Mouse (Mus musculus) layer of hippocampus, adult 9-11 months (tissue): Measurements from ENCODE around the gene Foxp1.

Experiments
- DNase-seq: peaks from one replicate; pipeline ENCODE4 v3.0.0; 2022

Foxp1 gene

DNA sequence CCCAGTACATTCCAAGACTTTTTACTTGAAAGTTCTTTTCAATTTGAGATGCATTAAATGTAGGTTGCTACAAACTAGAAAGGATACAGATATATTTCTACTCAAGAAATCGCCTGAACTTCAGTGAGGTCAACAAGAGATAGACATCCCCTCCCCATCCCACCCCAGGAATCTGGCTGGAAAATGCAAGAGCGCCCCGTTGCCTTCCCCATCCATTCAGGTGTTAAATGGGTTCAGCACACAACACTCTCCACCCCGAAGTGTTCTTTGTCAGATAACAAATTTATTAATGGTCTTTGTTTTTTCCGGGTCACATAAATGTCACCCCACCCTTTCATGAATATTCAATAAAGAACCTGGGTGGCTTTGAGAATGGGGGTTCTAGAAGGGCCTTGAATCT lies 493.1 kb downstream of the Foxp1 start:
- DNase-seq, result no peak

DNA sequence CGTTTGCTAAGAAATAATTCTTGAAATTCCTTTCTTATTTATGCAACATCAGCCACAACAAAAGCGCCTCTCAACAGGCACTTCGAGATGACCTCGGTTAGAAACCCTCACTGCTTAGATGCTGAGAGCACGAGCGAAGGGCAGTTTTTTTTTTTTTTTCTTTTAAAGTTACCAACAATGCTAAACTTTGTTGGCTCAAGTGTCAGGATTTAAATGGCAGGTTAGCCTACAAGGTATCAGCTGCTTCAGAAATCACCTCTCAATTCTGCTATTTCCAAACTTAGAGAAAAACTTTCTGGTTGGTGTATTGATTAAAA lies 493.6 kb downstream of the Foxp1 start:
- no peak for DNase-seq

DNA sequence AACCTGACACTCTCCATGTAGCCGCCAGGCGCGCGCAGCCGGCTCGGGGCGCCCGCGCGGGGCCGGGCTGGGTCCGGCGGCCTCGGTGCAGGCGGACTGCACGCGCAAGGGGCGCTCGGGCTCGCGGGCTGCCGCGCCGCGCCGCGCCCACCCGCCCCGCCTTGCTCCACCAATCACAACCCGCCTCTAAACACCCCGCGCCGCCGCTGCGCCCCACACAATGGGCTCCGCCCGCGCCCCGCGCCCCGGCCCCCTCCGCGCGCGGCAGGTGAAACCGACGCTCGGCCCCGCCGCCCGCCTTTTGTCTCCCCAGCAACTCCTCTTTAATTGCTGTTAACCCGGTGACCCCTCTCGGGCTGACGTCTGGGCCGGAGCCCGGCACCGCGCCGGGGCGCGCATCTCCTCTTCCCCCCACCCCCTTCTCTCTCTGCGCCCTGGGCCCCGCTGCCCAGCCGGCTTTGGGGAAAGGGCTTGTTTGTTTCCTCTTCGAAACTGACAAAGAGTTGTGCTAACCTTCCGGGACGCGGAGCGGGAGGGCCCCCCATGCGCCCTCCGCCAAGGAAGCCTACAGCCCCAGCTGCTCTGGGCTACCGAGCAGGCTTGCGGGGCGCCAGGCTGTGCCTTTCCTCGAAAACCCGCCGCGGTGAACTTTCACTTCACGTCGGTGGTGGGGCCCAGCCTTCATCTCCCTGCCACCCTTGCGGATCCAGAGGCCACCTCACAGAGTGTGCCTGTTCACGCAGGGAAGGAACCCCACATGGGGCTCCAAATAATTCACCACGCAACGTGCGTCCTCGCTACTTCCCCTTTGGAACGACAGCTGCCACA lies 494.1 kb downstream of the Foxp1 start:
- DNase-seq, result no peak

DNA sequence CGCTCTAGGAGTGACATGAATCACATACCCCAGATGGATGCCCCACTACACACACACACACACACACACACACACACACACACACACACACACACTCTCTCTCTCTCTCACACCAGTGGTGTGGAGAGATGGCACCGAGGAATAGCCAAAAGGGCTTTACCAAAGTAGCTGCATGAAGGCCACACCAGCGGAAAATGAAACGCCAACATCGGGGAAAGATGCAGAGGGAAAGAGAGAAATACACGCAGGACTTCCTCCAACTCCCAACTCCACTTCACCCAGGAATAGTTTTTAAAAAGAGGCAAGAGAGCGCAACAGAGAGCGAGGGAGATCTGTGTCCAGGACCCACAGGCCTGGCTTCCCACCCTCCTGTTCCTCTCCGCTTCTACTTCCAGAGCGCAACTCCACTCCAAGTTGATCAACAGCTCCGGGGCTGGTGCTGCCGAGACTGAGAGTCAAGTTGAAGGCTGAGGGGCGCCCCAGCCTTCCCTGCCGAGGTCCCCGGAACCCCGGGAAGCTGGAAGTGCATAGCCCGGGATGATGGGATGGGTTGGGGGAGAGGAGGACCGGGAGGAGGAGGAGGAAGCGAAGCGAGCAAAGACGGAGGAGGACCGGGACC lies 494.9 kb downstream of the Foxp1 start:
- DNase-seq, result no peak

DNA sequence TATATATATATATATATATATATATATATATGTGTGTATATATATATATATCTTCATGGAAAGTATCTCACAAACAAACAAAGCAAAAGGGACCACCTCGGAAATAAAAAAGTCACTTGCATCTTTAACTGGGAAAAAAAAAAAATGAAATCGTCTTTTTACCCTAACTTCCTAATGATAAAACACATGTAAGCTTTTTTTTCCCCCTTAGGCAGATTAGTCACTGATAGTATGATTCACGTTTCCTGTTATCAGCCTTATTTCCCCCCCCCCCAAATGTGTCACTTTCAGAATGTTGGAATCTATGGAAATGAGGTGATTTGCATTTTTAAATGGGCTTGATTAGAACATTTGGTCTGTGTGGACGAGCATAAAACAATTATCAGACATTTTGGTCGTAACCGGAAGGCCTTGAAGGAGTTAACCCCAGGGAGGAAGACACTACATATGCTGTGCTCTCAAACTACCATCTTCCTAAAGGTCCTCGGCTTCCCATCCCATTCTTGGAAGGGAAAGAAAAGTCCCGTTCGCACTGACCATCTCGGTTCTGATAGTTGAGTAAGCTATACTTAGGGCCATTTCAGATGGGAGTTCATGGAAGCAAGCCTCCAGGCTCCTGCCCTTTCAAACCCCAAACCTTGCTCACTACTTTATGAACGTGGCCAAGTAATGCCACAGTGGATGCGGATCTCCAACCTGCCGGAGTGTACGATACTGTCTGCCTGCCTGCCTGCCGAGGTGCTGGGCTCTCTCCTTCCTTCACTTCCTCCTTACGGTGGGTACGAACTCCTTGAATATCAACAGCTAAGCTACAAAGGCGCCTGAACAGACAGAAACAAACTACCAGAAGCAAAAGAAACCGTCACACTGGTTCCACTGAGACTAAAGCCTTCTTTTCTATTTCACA lies 495.6 kb downstream of the Foxp1 start:
- no peak for DNase-seq

DNA sequence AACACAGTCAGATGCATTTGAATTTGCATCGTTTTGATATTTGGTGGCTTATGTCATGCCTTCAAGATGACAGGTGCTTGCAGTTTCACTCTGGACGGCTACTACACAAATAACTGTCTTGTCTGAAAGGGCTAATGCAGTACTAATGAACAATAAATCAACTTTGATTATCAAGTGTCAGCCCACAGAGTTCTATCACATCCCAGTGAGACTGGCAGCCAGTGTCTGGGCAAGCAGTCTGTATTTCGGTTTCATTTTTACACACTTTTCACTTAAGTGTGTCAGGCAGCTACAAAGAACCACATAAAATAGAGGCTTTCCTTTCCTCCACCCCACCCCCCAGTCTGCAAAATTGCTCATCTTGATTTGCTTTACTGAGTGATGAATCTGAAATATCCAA lies 496.5 kb downstream of the Foxp1 start:
- DNase-seq, result no peak

DNA sequence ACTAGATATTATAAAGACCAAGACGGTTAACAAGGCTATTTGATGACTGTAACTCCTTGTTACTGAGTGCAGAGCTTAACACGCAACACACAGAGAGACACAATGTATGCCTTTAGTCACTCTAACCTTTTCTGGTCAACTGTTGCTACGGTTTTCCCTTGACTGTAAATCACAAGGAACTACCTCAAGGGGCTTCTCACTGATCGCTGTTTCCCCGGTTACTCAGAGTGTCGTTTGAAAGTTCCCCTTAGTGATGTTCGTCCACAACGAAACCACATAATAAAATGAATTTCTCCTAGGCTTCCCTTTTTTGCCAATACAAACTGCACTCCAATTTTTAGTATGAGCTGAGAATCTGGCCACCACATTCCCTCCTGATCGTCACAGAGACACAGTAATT lies 497.9 kb downstream of the Foxp1 start:
- no peak for DNase-seq

DNA sequence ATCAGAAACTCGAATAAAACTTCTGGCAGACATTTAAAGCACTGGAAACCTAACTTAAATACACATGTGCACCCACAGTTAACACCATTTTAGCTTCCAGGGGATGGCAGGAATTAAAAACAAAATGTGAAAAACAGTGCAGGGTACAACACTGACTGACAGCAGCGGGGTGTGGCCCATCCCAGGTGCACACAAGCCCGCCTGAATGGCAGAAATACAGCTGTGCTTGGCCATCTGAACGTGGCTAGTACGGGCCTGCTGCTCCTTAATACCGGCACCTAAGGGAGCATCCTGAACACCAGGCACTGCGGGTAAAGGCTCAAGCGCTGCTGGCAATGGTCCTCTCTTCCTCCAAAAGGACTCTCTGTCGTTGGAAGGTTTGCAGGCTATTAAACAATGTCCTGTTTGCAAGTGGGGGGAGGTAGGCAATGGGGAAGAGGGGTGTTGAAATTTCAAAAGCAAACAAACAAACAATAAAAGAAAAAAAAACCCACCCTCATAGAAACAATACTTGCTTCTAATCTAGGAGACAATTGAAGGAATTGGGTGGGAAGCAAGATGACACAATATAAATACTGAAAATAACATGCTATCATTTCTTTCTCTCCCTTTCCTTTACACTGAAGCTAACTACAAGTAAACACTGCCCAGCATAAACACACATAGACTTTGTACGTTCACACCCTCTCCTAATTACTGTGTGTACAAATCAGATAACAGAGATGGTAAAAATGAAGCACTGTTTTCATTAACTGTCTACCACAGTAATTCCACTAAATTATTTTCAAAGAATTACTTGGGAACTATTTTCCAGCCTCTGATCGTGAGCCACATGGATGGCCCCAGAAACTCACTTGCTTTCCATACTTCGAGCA lies 501.7 kb downstream of the Foxp1 start:
- no peak for DNase-seq

DNA sequence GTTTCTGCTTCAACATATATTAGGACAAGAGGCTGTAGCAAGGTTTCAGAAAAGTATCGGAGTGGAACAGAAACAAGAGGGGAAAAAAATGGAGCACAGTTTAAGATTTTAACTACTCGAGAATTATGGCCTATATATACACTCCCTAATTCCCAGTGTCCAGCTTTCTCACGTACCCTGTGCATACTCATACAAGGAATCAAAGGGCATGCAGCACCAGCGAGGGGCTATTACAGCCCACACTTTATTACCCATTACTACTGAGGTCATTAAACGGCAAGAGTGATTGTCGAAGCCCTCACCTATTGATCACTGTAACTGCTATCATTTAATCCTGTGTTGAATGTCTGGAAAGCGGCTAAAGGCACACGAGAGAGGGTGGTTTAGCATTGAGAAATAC lies 502.8 kb downstream of the Foxp1 start:
- DNase-seq, result no peak

DNA sequence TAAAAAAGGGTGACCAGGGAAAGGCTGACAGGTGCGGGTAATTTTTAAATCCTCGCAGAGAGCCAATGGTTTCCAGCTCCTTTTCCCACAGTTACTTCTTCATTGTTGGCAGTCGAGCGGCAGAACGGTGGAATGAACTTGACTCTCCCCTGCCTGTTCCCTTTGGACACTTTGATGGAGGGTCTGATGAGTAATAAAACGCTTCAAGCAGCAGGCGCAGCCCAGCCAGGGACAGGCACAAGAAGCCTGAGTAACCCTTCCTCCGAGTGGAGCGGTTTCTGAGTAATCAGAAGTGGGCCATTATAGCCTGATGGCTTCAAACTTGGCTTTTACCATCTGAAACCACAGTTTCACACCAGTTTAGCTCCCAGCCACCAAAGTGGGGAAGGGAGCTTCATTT lies 503.3 kb downstream of the Foxp1 start:
- no peak for DNase-seq

DNA sequence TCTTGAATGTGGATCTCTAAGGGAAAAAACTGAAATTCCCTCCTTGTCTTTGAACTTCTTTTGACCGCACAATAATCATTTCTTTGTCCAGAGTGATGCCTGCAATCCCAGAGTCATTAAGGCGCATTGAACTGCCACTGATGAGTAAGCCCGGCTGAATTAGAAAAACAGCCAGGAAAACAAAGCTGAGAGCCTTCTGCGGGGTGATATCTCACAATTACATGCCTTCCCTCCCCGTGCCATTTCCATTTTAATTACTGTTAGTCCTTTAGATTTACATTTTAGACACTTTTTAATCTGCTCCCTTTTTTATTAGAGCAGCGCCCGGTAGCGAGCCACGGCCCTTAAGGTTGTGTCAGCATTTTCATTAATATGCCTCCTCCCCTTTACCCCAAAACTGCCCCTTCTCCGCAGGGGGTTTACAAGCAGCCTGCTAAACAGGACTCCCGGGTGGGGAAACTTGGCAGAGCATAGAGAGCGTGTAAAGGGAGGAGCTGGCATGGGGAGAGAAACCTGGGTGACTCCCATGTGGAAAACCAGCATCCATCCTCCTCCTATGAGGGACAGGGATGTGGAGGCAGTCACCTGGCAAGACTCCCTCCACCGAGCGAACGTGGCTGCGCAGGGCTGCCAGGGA lies 508.5 kb downstream of the Foxp1 start:
- DNase-seq, result no peak

DNA sequence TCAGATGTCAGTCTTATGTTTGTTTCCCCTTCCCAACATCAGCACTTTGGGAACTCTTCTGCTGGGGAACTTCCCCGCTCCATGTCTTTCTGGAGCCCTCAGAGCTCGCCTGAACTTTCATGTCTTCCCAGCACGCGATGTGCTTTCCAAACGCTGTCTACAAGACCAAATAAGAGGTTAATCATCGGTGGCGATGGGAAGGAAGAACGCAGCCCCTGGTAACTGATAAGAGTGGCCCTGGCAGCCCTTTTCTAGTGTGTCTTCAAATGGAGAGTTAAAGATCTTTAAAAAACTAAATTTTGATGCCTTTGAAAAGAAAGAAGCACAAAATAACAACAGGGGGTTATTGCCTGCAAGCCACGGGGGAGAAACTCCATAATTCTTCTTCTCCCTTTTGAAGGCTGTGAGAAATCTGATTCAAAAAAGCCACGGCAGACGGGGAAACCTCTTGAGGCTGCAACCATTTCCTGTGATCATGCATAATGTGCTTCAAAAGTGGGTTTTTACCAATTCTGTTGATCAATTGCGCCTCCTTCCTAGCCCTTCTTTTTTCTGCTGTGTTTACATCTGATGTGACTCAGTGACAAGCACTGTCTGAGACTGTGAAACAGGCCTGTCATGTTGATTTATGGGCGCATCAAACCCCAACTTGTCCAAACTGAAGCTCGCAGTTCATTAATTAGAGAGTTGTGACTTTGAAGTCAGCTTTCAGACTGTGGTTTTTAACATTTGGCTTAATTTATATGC lies 509.2 kb downstream of the Foxp1 start:
- no peak for DNase-seq

DNA sequence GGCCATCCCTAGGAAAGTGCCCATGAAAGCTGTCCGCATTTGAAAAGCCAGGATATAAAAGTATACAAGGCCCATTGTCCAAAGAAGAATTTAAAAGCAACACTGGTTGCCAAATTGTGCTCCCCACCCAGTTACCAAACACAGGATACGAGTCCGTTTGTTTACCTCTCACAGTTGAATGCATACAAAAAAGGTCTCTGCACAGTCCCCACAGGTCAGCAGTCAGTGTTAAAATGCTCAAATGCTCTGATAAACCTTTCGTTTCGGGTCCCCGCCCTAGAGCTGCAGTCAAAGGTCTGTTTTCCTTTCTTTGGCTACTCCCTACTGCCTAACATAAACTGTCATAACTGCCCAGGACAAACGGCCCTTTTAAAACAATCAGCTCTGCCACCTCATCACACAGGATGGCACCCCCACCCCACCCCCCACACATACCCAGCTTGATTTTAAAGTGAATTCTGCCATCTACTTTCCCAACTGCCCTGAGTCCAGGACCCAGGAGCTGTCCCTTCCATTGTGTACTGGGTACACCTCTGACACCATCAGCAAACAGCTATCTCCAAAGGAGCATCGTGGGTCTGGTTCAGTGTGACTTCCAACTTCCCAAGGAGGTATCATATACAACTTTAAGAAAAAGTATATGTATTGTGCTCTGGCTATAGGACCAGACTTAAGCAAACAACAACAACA lies 510.5 kb downstream of the Foxp1 start:
- no peak for DNase-seq

DNA sequence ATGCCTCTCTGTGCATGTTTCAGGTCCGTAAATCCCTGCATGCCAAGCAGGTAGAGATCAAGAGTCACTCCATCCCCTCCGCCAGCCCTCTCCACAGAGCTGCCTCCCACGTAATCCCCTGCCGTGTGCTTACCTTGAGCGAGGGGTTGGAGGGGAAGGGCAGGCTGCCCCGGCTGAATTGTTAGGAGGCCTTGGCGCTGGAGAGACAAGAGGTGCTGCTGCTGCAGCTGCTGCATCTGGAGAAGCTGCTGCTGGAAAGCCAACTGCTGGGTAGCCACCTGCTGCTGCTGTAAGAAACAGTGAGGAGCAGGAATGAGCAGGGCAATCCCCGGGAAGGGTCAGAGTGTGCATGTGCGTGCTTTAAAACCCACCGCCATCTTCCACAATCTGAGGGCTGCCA lies 512.8 kb downstream of the Foxp1 start:
- no peak for DNase-seq

DNA sequence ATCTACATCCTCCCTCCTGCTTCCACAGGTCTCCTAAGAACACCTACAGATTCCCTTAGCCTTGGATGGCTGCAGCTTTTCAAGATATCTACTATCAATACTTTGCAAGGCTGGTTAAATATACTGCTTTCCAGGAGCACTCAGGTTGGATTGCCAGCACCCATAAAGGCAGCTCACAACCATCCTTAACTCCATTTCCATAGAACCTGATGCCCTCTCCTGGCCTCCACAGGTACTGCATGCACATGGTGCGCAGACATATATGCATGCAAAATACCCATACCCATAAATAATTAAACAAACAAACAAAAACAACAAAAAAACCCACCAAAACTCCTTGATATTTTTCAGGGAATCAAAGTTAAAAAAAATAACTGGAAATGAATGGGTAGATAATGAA lies 514.0 kb downstream of the Foxp1 start:
- no peak for DNase-seq

DNA sequence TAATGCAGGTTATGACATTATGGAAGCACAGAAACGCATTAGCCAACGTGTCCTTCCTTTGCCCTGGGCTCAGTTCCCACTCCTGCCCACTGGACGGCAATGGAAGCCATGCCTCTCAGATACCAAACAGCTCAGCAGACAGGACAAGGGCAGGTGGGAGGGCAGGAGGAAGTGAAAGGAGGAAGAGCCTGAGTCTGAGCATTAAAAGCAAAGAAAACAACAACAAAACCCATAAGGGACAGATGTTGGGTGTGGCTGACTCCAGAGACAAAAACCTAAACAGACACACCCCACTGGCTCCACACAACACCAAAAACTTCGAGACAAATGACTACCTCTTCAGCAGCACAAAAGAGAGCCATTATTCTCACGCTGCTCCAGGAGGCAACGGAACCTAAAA lies 515.0 kb downstream of the Foxp1 start:
- DNase-seq, result no peak

DNA sequence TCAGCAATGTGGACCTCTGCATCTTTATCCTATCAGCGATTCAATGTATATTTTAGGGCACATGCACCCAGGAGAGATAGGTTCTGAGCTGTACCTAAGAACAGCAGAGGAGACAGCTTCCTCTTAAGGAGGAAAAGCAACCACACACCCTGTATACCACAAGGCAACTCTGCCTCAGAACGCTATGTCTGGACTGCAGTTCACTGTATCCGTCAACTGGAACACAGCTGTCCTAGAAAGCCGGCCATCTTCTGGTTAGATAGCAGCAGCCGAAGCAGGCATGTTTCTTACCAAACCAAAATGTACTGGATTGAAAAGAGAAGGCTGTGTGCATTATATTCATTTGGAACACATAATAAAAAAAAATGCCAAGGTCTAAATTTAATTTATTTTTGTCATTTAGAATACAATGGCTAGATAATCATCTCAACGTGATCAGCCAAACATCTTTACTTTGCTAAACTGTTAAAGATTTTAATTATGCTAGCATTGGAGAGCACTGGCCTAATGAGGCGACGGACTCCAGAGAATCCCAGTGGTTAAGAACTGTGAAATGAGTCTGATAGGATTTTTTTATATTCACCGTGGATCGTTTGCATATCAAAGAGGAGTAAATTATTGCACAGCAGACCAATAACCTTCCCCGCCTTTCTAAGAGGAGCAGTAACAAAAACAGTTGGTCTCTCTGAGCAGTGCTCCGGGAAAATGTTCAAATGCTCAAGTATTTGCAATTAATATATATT lies 518.1 kb downstream of the Foxp1 start:
- DNase-seq, result no peak

DNA sequence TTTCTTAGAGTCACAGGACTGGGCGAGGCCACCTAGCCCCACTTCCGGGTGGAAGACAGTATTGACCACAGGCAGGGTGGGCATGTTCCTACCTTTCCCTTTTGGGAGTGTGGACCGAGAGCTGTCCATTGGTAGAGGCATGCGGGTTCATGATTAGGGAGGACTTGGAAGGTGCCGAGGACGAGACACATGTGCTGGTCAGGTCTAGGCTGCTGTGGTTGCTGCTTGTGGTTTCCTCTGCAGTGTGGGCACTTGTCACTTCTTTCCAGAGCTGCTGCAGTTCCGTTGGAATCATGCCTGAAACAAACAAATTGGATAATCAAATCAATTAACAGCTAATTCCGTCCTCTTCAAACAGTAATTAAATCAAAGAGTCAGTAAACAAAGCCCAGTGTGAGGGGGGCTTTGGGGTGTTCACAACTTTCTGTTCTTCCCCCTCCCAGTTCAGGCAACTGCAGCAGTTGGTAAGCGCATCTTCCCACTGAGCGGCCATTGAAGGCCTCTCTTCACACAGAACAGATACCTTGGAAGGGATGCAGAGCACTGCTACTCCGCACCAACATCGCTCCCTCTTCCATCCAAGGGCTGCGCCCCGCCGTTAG lies 519.3 kb downstream of the Foxp1 start:
- DNase-seq, result no peak

DNA sequence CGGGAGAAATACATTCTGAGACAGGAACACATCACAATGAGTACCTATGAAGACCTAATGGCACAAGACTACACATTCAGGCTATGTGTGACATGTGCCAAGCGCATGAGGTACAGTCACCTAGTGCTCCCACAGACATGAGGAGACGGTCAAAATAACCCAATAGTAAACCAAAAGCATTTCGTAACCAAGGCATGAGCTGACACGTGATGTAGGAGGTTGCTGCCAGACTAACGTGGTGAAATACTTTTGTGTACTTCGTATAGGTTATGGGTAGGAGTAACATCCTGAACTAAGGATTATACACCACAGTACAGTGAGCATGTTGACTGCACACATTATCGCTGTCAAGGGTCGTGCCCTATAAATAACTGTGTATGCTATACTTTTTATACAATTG lies 520.9 kb downstream of the Foxp1 start:
- DNase-seq, result no peak
